Mouse (Mus musculus) liver, embryonic 14.5 days (tissue): ENCODE results near the gene Kcnk5.

Source experiments
- CTCF ChIP-seq: IDR thresholded peaks from 2 replicates; pipeline ENCODE4 v1.5.1; 2016; ENCODE audit warnings: antibody characterized with exemption, low read depth, control low read depth
- EP300 ChIP-seq: IDR thresholded peaks from 2 replicates; pipeline ENCODE4 v1.6.1; 2016; ENCODE audit warnings: antibody characterized with exemption, low read depth

DNA sequence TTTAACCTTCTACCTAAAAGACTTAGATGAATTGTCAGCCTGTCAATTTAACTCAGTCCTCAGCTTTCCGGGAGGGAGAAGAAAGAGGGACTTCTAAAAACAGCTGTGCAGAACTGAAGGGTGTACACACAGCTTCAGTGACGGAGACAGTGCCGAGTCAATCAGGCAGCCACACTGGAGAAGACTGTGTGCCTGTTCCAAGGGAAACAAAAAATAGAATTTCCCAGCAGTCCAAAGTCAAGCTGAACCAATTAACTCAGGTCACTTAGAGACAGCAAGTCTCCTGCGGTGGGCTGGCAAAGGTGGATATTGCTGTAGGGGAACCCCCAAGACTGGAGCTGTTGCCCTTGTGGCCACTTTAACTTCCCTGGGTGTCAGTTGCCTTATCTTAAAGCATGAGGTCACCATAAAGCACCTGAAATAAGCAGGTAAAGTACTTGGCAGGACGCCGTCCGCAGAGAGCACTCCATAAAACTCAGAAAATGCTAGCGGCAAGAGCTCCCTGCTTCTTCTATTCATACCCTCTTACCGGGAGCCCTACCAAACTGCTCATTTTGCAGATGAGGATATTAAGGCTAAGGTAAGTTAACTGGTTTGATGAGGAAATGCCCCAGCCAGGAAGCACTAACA is 4.0 kb downstream of the Kcnk5 start:
- no peak for TF ChIP-seq EP300
- no peak for TF ChIP-seq CTCF
